Mouse (Mus musculus): Measurements from ENCODE around the gene Cx3cr1.

DNA sequence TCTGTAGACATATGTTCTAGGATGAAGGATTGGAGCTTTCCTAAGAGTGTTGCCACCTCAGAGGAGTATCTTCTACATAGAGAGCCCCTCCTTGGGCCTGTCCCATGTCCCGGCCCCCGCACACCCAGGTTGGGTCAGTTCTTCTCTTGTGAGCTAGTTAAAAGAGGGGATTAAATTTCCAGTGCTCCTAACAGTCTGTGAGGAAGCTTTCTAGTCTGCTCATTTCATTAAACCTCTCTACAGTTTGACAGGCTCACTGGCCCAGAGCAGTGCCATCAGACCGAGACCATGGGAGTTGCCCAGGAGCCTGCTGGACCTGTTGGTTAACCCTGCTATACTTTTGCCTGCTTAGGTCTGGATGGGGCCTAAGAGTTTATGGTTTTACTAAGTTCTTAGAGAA is 161.0 kb downstream of the Cx3cr1 start:
- TF ChIP-seq EP300 (IDR thresholded peaks at IDR 0.05; ENCODE audit: insufficient read depth, low read depth, low read length) = no peak
- TF ChIP-seq POLR2A (IDR thresholded peaks at IDR 0.05; ENCODE audit: insufficient read depth, low read length) = no peak
- no peak for TF ChIP-seq CTCF (IDR thresholded peaks at IDR 0.05; ENCODE audit: low read depth, low read length)
